Mouse (Mus musculus): Measurements from ENCODE around the gene Tas2r105.

Tas2r105 gene

DNA sequence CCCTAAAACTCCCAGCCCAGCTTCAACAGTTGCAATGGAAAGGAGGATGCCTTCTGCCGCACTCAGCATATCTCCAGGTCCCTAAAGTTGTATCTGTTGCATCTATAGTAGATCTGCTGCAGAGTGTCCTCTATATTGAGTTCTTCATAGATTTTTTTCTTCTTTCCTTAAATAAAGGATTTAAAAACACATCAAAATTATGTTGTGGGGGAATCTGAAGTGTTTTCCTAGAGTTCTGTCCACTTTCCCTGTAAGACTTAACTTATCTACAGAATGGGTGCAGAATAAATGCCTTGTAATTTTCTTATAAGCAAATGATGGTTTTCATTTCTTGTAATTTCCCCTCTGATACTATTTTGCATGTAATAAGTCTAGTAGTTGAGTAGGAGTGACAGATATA lies at the start of gene Tas2r105:
Tas2r105 (minus strand) TSS at position 101 of the 400 bp plus-strand sequence.
- no peak for DNase-seq

DNA sequence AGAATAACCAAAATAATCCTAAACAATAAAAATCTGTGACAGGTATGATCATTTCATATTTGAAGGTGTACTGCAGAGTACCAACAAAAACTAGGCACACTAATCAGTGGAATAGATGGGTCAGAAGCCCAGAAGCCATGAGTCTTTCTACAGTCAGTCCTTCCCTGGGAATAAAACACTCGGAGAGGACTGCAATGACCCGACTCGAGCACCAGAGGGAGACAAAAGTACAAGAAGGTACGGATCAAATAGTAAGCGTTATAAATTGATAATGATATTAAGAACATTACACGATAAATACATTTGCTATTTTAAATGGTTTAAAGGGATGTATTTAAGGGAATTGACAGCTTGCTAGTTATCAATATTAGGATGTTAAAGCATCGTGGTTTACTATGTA lies 25.5 kb upstream of the Tas2r105 start:
- no peak for DNase-seq

DNA sequence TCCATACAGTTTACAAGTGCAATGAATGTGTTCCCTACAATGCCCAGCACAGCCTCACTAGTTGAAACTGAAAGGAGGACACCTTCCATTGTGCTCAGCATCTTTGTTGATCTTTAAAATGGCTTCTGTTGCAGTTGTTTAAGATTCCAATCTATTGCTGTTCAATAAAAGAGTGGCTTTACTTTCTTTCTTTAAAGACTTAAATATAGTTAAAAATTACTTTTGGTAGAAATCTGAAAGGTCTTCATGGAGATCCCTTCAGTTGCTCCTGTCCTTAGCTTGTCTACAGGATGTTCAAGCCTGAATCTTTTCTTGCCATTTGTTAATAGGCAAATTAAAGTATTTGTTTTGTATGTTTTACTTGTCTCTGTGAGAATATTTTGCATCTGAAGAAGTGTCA lies 2.7 kb upstream of the Tas2r105 start, which contains the start of gene Tas2r114:
Tas2r114 (minus strand) TSS at position 101 of the 400 bp plus-strand sequence.
- DNase-seq = no peak

DNA sequence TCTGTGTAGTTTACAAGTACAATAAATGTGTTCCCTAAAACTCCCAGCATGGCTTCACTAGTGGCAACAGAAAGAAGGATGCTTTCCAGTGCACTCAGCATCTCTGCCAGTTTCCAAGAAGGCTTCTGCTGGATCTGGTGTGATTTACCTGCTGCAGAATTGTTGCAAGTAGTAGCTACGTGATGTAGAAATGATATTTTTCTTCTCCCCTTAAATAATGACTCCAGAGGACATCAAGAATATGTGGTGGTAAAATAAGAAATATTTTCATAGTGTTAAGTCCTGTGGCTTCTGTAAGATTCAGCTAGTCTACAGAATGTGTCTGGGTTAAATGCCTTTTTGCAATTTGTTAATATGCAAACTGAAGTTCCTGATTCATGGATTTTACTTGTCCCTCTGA lies 1.7 kb downstream of the Tas2r105 start, which contains the start of gene Tas2r104:
Tas2r104 (minus strand) TSS at position 101 of the 400 bp plus-strand sequence.
- no peak for DNase-seq

DNA sequence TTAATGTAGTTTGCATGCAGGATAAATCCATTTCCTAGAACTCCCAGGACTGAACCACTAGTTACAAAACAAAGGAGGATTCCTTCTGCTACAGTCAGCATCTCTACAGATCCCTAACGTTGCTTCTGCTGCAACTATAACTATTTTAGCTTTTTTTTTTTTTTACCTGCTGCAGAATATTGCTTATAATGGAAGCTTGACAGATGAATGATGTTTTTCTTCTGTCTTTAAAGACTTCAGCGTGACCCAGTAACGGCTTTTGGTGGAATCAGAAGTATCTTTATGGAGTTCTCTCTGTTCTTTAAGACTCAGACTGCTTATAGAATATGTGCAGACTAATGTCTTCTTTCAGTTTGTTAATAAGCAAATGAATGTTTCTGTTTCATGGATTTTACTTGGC lies 8.5 kb downstream of the Tas2r105 start, which contains the start of gene Tas2r106:
Tas2r106 (minus strand) TSS at position 101 of the 400 bp plus-strand sequence.
- no peak for DNase-seq

DNA sequence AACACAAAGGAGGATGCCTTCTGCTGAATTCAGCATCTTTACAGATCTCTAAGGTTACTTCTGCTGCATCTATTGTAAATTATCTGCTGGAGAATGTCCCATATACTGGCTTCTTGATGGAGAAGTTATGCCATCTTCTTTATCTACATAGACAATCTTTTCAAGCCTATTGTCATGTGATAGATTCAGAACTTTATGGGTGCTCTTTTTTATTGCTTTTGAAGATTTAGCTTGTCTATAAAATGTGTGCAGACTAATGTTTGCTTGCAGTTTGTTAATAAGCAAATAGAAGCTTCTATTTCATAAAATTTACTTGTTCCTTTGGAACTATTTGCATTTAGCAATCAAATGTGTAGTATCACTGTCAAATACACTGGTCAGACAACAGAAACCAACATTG lies 27.2 kb downstream of the Tas2r105 start, which contains the start of gene Tas2r107:
Tas2r107 (minus strand) TSS at position 101 of the 400 bp plus-strand sequence.
- DNase-seq = no peak

Data from kidney, adult 11 months (tissue).